Comparison of ENCODE assay signal across 16 mouse cellular contexts in the genomic region with DNA sequence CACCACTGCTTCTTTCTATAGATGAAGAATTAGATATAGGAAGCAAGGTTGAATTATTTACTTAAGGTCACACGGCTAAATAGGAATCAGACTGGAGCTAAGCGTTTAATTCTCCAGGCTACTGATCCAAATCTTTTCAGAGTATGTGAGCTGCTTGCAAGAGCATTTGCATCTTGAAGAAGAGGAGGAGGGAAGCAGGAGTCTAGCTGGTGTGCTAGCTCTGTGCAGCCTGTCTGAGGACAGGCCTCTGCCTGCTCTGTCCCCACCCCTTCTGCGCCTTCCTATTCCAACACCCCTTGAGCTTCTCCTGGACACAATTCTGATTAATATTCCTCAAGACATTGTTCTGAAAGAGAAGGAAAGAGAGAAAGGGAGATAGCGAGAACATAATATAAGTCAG. TPM values are rescaled to one million over a fixed set of nuclear protein-coding genes. Genes with fewer than 3 reads are reported as not detected.
DNase-seq lines count a peak whose midpoint lies in the region; ATAC-seq and TF ChIP-seq lines count a peak whose summit lies in the region.
"Had no signal": no experiment of that assay in that cellular context is flagged by ENCODE, and none has a peak within 500 bp of the region (broad histone marks: within the 10 kb centered on the region; RNA-seq: fewer than 3 reads in every experiment).

No protein-coding gene starts in this region.

- H3K4me2 ChIP-seq in hindbrain, embryonic 12.5 days (replicated peaks), result no peak overlapping the region
- no peak overlapping the region for H3K4me2 ChIP-seq in hindbrain, embryonic 11.5 days (replicated peaks; ENCODE audit: low read depth, low read length)
- no peak overlapping the region for H3K4me2 ChIP-seq in midbrain, embryonic 14.5 days (ENCODE audit: low read length)
- no peak overlapping the region for H3K4me2 ChIP-seq in forebrain, embryonic 15.5 days (replicated peaks)
- peak overlapping the region; percentile 84 for H3K4me2 ChIP-seq in myocyte (ENCODE audit: low read depth)
- H3K4me2 ChIP-seq: heart, embryonic 15.5 days; liver, embryonic 11.5 days; lung, embryonic 14.5 days had no signal

- H3ac ChIP-seq in myocyte (ENCODE audit: control insufficient read depth, insufficient read length), result no peak overlapping the region

- 84% methylated on average over 4 of the region's 4 CpGs for WGBS in hindbrain, embryonic 12.5 days
- 79% methylated on average over 4 of the region's 4 CpGs for WGBS in hindbrain, embryonic 11.5 days
- WGBS in midbrain, embryonic 14.5 days, result 68% methylated on average over 4 of the region's 4 CpGs
- WGBS in midbrain, embryonic 10.5 days, result 80% methylated on average over 4 of the region's 4 CpGs
- WGBS in forebrain, embryonic 15.5 days, result 81% methylated on average over 4 of the region's 4 CpGs

- no peak overlapping the region for H3K4me3 ChIP-seq in hindbrain, embryonic 12.5 days
- no peak overlapping the region for H3K4me3 ChIP-seq in hindbrain, embryonic 11.5 days (ENCODE audit: low read depth, low read length)
- no peak overlapping the region for H3K4me3 ChIP-seq in midbrain, embryonic 14.5 days (replicated peaks; ENCODE audit: low read depth, low read length)
- H3K4me3 ChIP-seq in midbrain, embryonic 10.5 days, result no peak overlapping the region
- no peak overlapping the region for H3K4me3 ChIP-seq in forebrain, embryonic 15.5 days
- peak overlapping the region; percentile 34 for H3K4me3 ChIP-seq in myocyte
- H3K4me3 ChIP-seq: embryonic facial prominence, embryonic 15.5 days; heart, embryonic 15.5 days had no signal

- H3K79me2 ChIP-seq in myocyte (ENCODE audit: control insufficient read depth, insufficient read depth), result no peaks in the 10 kb centered on the region

- H3K27ac ChIP-seq in hindbrain, embryonic 12.5 days, result peak overlapping the region; percentile 40; the same call in 1 of the 2 replicates
- H3K27ac ChIP-seq in hindbrain, embryonic 11.5 days (ENCODE audit: low read depth, low read length), result no peak overlapping the region
- 0 out of 2 replicates have a peak overlapping the region, but pooled peaks have one; percentile 37 for H3K27ac ChIP-seq in midbrain, embryonic 14.5 days (replicated peaks; ENCODE audit: low read depth, low read length)
- no peak overlapping the region for H3K27ac ChIP-seq in midbrain, embryonic 10.5 days (replicated peaks)
- H3K27ac ChIP-seq in forebrain, embryonic 15.5 days (replicated peaks), result peak overlapping the region; percentile 88
- H3K27ac ChIP-seq: heart, embryonic 15.5 days had no signal

- no peak for ATAC-seq in hindbrain, embryonic 12.5 days (ENCODE audit: low FRiP score)
- ATAC-seq in hindbrain, embryonic 11.5 days (ENCODE audit: low FRiP score), result no peak
- ATAC-seq in midbrain, embryonic 14.5 days (ENCODE audit: low FRiP score, low TSS enrichment), result no peak
- no peak for ATAC-seq in forebrain, embryonic 15.5 days (replicated peaks)

- no peak for DNase-seq in hindbrain, embryonic 11.5 days (ENCODE audit: low spot score)
- no peak for DNase-seq in midbrain, embryonic 14.5 days
- no peak for DNase-seq in midbrain, embryonic 10.5 days (ENCODE audit: low spot score)
- no peak for DNase-seq in thymus, adult 18-20 months
- DNase-seq in c-Kit-positive CD71-positive TER-119-positive erythroid progenitor cells, embryonic 14.5 days (ENCODE audit: low spot score), result no peak
- DNase-seq: cerebellum, adult 2 months; kidney, postnatal 25 days; left cerebral cortex, postnatal 4 days; lung, embryonic 14.5 days; right cerebral cortex, postnatal 4 days had no signal

- H3K36me3 ChIP-seq in hindbrain, embryonic 12.5 days, result peaks cover 65% of the 10 kb centered on the region
- H3K36me3 ChIP-seq in hindbrain, embryonic 11.5 days (ENCODE audit: control insufficient read depth, insufficient read depth, low read length), result peaks cover 2% of the 10 kb centered on the region; the same call in 1 of the 2 replicates
- peaks cover 83% of the 10 kb centered on the region for H3K36me3 ChIP-seq in midbrain, embryonic 14.5 days (ENCODE audit: control insufficient read depth, insufficient read depth, low read length)
- peaks cover 95% of the 10 kb centered on the region for H3K36me3 ChIP-seq in midbrain, embryonic 10.5 days
- peaks cover 46% of the 10 kb centered on the region; the same call in 1 of the 2 replicates for H3K36me3 ChIP-seq in forebrain, embryonic 15.5 days
- H3K36me3 ChIP-seq in myocyte (ENCODE audit: control insufficient read depth, insufficient read depth), result no peaks in the 10 kb centered on the region
- H3K36me3 ChIP-seq: embryonic facial prominence, embryonic 15.5 days; heart, embryonic 15.5 days had no signal

- no peak overlapping the region for H3K9ac ChIP-seq in hindbrain, embryonic 12.5 days
- H3K9ac ChIP-seq in hindbrain, embryonic 11.5 days (ENCODE audit: low read depth, low read length), result no peak overlapping the region
- no peak overlapping the region for H3K9ac ChIP-seq in midbrain, embryonic 14.5 days (replicated peaks; ENCODE audit: low read length)
- H3K9ac ChIP-seq in forebrain, embryonic 15.5 days (replicated peaks), result no peak overlapping the region
- H3K9ac ChIP-seq: embryonic facial prominence, embryonic 15.5 days; heart, embryonic 15.5 days; lung, embryonic 14.5 days had no signal

- H3K9me3 ChIP-seq in hindbrain, embryonic 12.5 days (replicated peaks), result no peaks in the 10 kb centered on the region
- H3K9me3 ChIP-seq in hindbrain, embryonic 11.5 days (ENCODE audit: control insufficient read depth, low read length), result no peaks in the 10 kb centered on the region
- no peaks in the 10 kb centered on the region for H3K9me3 ChIP-seq in midbrain, embryonic 14.5 days (ENCODE audit: control insufficient read depth, low read length)
- no peaks in the 10 kb centered on the region for H3K9me3 ChIP-seq in midbrain, embryonic 10.5 days (replicated peaks)
- H3K9me3 ChIP-seq in forebrain, embryonic 15.5 days, result no peaks in the 10 kb centered on the region
- H3K9me3 ChIP-seq: embryonic facial prominence, embryonic 15.5 days; heart, embryonic 15.5 days had no signal

- peaks cover 38% of the 10 kb centered on the region for H3K4me1 ChIP-seq in hindbrain, embryonic 12.5 days
- H3K4me1 ChIP-seq in hindbrain, embryonic 11.5 days (replicated peaks; ENCODE audit: control insufficient read depth, insufficient read depth, low read length), result no peaks in the 10 kb centered on the region
- peaks cover 2% of the 10 kb centered on the region; the same call in 1 of the 2 replicates for H3K4me1 ChIP-seq in midbrain, embryonic 14.5 days (ENCODE audit: control insufficient read depth, insufficient read depth, low read length)
- H3K4me1 ChIP-seq in midbrain, embryonic 10.5 days, result peaks cover 28% of the 10 kb centered on the region
- H3K4me1 ChIP-seq in forebrain, embryonic 15.5 days, result peaks cover 43% of the 10 kb centered on the region

- TF ChIP-seq POLR2A in myocyte (IDR thresholded peaks at IDR 0.05; ENCODE audit: insufficient read length, low read depth), result no peak

- no peaks in the 10 kb centered on the region for H3K27me3 ChIP-seq in hindbrain, embryonic 12.5 days
- H3K27me3 ChIP-seq in hindbrain, embryonic 11.5 days (ENCODE audit: control insufficient read depth, insufficient read depth, low read length), result no peaks in the 10 kb centered on the region
- H3K27me3 ChIP-seq in midbrain, embryonic 14.5 days (ENCODE audit: control insufficient read depth, insufficient read depth, low read length), result no peaks in the 10 kb centered on the region
- no peaks in the 10 kb centered on the region for H3K27me3 ChIP-seq in midbrain, embryonic 10.5 days (ENCODE audit: low read depth, poor library complexity, severe bottlenecking)
- no peaks in the 10 kb centered on the region for H3K27me3 ChIP-seq in forebrain, embryonic 15.5 days
- no peaks in the 10 kb centered on the region for H3K27me3 ChIP-seq in myocyte (ENCODE audit: control insufficient read depth, insufficient read depth, insufficient read length)
- H3K27me3 ChIP-seq: embryonic facial prominence, embryonic 15.5 days; heart, embryonic 15.5 days had no signal

TF ChIP-seq in myocyte, 11 proteins besides CTCF, POLR2A, EP300 and RAD21:
- TF ChIP-seq REST (IDR thresholded peaks at IDR 0.05; ENCODE audit: insufficient read depth, insufficient read length) (no peak), POLR2AphosphoS2 (IDR thresholded peaks at IDR 0.05; ENCODE audit: insufficient read length, low read depth) (no peak), CEBPB (IDR thresholded peaks at IDR 0.05; ENCODE audit: insufficient read depth, poor library complexity, severe bottlenecking) (no peak), USF1 (IDR thresholded peaks at IDR 0.05; ENCODE audit: low read depth) (no peak), TCF3 (IDR thresholded peaks at IDR 0.05; ENCODE audit: insufficient read length, low read depth) (no peak), TCF12 (IDR thresholded peaks at IDR 0.05; ENCODE audit: insufficient read depth, poor library complexity, severe bottlenecking) (no peak), MYOG (IDR thresholded peaks at IDR 0.05; ENCODE audit: control insufficient read depth in 1 of 3, insufficient read depth in 1 of 3, insufficient read length in 2 of 3, low read depth in 2 of 3) (no peak), MYOD1 (IDR thresholded peaks at IDR 0.05; ENCODE audit: control insufficient read depth in 1 of 3, insufficient read length in 2 of 3, low read depth in 2 of 3) (no peak)

RNA-seq across cellular contexts. Expression of a gene that starts 44.6 kb away (rescaled TPM):
- 1.7 and 2.6 TPM in 2 replicates for polyA plus RNA-seq in hindbrain, embryonic 12.5 days (2016; fragmentation: Nextera tagmentation; extraction: Ambion mirVana)
- polyA plus RNA-seq in hindbrain, embryonic 11.5 days (2014; fragmentation: Nextera tagmentation; extraction: Ambion mirVana), result 1.5 and 2.1 TPM in 2 replicates
- 8.7 and 9.7 TPM in 2 replicates for polyA plus RNA-seq in midbrain, embryonic 14.5 days (2014; fragmentation: Nextera tagmentation; extraction: Ambion mirVana)
- polyA plus RNA-seq in midbrain, embryonic 10.5 days (2016; fragmentation: Nextera tagmentation; extraction: Ambion mirVana), result 0.53 and 0.93 TPM in 2 replicates
- 10.7 and 11.3 TPM in 2 replicates for polyA plus RNA-seq in forebrain, embryonic 15.5 days (2015; fragmentation: Nextera tagmentation; extraction: Ambion mirVana)
- 0.35 TPM for polyA plus RNA-seq in myocyte (2012; fragmentation: generic; extraction: Trizol)

Comparison
In these comparisons a context has a peak if more than half of its experiments do, and no peak if none do; other contexts are left out.
1. H3K27ac ChIP-seq: peak in hindbrain, embryonic 12.5 days (single experiment), midbrain, embryonic 14.5 days (single experiment) and forebrain, embryonic 15.5 days (single experiment); none in hindbrain, embryonic 11.5 days (single experiment) and midbrain, embryonic 10.5 days (single experiment).